Mouse (Mus musculus): ENCODE results near the gene Snapc5.
"Not testable (repeated sequence)": the region's sequence is repeated elsewhere in the genome, so short reads cannot be mapped to it uniquely, and the experiment has no call there.

Snapc5 gene

DNA sequence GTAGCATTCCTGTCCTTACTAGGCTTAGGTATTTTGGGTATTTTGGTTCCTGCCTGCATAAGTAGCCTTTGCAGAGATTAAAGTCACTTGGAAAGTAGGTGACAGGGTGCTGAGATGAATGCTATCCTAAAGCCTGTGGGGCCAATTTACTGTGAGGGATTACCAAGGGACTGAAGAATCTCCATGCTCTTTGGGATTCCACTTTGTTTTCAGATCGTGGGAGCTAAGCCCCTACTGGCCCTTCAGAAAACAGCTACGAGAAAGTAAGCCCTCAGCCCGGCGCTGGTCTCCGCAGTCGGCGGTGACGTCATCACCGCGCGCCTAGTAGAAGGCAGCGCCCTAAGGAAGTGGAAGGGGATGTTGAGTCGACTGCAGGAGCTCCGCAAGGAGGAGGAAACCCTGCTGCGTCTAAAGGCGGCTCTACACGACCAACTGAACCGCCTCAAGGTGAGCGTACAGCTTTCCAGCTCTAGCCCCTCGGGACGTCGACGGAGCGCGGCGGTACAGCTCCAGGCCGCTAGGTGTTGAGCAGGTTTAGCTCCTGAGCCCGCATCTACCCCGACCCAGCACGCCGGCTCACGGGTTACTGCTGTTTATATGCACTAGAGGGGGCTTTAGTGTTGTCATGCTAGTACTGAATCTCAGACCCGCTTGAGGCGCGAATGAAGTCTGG, at the start of gene Snapc5:
Gene Snapc5 (plus strand): TSS at position 301 of the 673 bp plus-strand sequence.
- peak; percentile 88 for DNase-seq (ENCODE audit: extremely low spot score, low read depth, low spot score)

GRCm38 (mm10) chr9:64131623-64132022, 47.5 kb upstream of the Snapc5 start:
- no peak for DNase-seq (ENCODE audit: extremely low spot score, low read depth, low spot score)

DNA sequence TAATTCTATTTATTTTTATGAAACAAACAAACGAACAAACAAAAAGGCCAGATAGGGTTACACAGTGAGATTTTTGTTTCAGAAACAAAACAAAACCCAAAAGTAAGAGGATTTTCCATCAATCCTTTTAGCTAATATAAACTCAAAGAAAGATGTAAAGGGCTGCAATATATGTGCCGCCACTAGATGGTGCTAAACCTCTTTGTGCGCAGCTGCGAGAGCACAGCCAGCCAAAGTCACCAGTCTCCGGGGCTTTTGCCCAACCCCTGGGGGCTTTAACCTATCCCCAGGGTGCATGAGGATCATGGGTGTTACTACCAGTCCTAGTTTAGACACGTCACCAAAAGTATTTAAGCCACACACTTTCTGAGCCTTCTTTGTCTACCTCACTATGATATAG, 40.2 kb upstream of the Snapc5 start:
- peak; percentile 10 for DNase-seq (ENCODE audit: extremely low spot score, low read depth, low spot score)

- DNase-seq (ENCODE audit: extremely low spot score, low read depth, low spot score), result no peak
Observed at GRCm38 (mm10) chr9:64139879-64140278, 39.2 kb upstream of the Snapc5 start.

- no peak for DNase-seq (ENCODE audit: extremely low spot score, low read depth, low spot score)
Observed at GRCm38 (mm10) chr9:64156641-64157040, 22.4 kb upstream of the Snapc5 start.

DNA sequence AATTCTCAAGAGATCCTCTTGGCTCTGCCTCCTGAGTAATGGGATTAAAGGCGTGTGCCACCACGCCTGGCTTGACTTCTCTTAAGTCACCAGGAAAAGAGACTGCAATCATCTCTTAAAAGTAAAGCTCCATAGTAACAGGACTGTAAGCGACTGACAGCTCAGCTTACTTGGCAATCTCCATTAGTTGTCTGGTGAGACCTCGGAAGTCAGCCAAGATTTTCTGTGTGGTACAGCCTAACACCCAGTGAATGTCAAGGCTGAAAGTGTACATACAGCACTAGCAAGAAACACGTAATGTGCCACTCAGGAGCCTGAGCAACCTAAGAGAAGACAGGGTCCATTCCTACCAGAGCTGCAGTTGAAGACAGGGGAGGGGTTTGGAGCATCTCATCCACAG, 18.6 kb upstream of the Snapc5 start:
- DNase-seq (ENCODE audit: extremely low spot score, low read depth, low spot score), result no peak

- not testable (repeated sequence) for DNase-seq (ENCODE audit: extremely low spot score, low read depth, low spot score)
Observed at GRCm38 (mm10) chr9:64169967-64170366, 9.1 kb upstream of the Snapc5 start.

DNA sequence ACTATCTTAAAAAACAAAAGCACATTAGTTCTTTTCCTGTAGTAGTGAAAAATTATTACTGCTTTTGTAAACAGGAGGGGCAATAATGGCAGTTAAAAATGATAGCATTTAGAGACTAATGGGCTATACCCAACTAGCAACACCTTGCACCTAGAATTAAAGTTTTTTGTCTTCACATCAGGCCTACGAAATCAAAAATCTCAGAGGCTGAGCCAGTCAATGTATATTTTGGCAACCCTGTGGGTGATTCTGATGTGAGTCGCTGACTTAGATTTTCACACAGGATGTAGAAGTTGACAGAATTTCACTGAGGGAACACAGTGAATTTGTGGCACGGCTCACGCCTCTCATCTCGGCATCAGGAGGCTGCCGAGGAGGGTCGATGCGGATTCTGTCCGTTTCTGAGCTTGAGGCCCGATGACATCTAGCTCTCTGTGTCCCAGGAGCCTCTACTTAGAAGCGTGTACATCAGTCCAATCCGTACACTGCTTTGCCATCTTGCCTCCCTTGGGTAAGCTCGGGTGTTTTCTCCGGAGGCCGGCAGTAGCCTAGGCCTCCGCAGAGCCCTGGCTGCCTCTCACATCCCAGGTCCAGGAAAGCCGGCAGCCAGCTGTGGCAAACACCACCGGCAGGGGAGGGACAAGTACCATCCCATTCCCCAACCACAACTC, 6.8 kb upstream of the Snapc5 start:
- DNase-seq (ENCODE audit: extremely low spot score, low read depth, low spot score), result no peak

DNA sequence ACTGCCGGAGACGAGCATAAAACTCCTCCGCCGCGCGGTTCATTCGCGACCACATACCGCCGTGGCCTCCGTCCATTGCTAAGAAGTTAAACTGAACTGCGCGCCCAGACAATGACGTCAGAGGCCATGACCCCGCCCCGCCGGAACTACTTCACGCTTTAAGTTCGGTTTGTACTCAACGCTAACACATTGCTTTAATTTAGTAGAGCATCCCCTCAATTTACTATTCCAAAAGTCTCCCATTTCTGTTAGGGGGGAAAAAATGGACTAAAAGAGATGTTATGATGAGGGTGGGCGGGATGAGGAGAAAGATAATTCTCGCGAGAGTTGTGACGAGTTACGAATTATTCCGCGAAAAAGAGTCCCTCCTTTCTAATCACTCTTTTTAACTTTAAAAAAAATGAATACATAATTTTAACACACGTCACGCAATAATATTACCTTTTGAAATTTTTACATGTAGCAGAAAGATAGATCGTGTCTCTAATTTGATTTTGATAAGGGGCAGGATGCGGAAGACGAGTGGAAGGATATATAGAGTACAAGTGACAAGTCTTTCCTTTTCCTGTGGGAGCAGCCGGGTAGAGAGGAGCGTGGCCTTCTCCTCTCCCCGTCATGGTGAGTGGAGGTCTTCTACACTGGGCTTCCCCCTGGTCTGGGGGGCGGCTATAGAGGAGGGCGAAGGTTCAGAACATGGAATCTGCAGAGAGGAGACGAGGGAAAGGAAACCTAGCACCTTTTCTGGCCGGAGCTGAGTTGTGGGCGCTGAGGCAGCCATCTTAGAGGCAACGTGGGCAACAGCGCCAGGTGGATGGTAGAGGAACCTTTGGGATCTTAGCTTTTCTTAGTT, 6.0 kb upstream of the Snapc5 start, which contains the start of the genes Zwilch and Rpl4:
Gene Zwilch (minus strand): TSS at position 289 of the 850 bp plus-strand sequence.
Gene Rpl4 (plus strand): TSS at position 560 of the 850 bp plus-strand sequence.
- DNase-seq (ENCODE audit: extremely low spot score, low read depth, low spot score), result peak; percentile 99

DNA sequence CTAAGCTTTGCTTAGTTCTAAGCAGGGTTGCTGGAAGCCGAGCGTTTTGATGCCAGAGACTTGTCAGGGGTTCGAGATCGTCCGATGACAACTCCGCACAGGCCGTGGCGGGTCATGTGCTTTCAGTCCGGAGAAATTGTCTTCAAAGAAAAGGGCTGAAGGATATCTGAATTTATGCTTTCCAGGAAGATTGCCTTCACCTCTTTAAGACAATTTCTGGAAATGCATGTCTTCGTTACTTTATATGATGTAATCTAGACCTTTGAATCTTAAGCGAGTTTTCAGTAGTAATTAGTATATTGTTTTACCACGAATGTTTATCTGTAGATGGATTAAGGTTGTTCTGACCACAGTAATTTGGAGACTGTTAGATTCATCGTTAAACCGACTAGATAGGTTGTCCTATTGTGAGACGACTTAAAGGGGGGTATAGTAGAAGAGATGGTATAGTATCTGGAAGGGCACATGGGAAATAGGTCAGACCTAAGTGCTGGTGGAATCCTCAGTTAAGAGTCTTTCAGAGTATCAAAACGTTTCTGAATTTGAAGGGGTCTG, 5.3 kb upstream of the Snapc5 start:
- DNase-seq (ENCODE audit: extremely low spot score, low read depth, low spot score), result no peak

DNA sequence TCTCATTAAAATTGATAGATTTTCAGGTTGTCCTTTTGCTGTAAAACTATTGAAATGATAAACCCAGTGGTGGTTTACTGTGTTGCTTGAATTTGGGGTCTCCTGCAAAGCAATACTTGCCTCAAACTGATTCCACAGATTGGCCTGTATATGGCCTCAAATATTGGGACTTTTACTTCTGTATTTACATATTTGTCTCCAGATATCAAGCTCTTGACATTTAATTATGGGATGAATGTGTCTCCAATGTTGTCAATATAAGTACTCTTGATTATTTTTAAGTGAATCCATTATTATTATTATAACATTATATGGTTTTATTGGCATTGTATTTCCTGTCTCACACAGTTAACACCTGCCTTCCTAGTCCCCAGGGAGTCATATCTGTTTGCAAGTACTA, 4.7 kb upstream of the Snapc5 start:
- DNase-seq (ENCODE audit: extremely low spot score, low read depth, low spot score), result no peak

DNA sequence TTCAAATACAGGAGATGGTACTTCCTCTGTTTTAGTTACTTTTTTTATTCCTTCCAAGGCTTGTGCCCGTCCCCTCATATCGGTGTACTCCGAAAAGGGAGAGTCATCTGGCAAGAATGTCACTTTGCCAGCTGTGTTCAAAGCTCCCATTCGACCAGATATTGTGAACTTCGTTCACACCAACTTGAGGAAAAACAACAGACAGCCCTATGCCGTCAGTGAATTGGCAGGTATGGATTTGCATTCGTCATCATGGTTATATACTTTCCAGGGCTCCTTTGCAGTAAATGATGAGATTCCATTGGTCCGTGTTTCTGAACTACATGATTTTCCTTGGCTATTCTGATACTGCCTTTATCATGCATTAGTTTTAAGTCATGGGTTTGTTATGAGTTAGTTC, 4.3 kb upstream of the Snapc5 start:
- DNase-seq (ENCODE audit: extremely low spot score, low read depth, low spot score), result no peak

DNA sequence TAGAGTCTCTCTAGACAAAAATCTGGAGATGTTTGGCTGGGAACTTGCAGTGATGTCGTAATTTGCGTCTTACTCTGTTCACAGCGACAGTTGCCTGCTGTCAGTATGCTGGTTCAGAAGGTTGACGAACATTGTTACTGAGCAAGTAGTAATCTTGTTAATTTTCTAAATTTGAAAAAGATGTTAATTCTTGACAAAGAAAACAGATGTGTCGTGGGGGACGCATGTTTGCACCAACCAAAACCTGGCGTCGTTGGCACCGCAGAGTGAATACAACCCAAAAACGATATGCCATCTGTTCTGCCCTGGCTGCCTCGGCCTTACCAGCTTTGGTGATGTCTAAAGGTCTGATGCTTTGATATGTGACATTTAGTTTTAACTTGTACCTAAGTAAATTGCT, 3.7 kb upstream of the Snapc5 start:
- DNase-seq (ENCODE audit: extremely low spot score, low read depth, low spot score), result no peak

- peak; percentile 10 for DNase-seq (ENCODE audit: extremely low spot score, low read depth, low spot score)
Observed at GRCm38 (mm10) chr9:64178610-64178973, 482 bp upstream of the Snapc5 start.

DNA sequence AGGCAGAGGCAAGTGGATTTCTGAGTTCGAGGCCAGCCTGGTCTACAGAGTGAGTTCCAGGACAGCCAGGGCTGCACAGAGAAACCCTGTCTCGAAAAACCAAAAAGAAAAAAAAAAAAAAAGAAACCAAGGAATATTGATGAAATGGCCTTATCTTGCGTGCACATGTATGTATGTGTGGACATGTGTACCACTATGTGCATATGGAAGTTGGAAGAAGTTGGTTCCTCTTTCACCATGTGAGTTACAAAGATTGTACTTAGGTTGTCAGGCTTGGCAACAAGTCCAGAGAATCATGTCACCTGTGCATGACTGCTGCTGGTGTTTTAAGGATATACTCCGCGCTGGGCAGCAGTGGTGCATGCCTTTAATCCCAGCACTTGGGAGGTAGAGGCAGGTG, 4.2 kb downstream of the Snapc5 start:
- not testable (repeated sequence) for DNase-seq (ENCODE audit: extremely low spot score, low read depth, low spot score)

- DNase-seq (ENCODE audit: extremely low spot score, low read depth, low spot score), result no peak
Observed at GRCm38 (mm10) chr9:64184166-64184840, 5.2 kb downstream of the Snapc5 start.

DNA sequence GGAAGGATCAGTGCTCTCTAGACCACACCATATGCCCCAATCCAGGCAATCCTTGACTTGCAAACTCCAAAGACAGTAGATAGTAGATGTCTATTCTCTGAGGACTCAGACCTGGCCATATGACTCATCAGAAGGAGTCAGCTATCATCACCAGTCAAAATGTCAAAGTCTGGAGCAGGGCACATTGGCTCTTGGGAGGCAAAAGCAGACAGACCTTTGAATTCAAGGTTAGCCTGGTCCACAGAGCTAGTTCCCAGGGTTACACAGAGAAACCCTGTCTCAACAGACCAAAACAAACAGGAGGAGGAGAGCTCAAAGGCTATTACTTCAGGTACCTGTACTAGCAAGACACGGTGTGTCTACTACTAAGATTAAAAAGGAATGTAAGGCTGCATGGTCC, 14.8 kb downstream of the Snapc5 start:
- DNase-seq (ENCODE audit: extremely low spot score, low read depth, low spot score), result no peak

DNA sequence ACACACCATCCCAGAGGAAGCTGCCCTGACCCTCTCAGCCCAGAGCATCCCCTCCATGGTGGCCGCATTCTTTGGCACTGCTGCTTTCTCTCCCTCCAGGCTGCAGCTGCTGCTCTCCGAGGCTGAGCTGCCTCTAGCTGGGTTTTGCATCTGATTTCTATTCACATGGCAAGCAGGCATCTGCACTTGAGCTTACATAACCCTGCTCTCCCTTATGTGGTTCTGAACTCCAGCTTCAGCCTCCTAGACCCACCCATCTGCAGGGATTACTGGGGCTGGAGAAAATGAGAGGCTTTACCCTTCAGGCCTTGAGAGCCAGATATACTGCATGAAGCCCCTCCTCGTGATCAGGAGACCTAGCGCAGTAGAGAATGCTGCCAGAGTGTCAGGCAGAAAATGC, 16.5 kb downstream of the Snapc5 start:
- DNase-seq (ENCODE audit: extremely low spot score, low read depth, low spot score), result no peak

GRCm38 (mm10) chr9:64197524-64197923, 18.4 kb downstream of the Snapc5 start:
- no peak for DNase-seq (ENCODE audit: extremely low spot score, low read depth, low spot score)

- DNase-seq (ENCODE audit: extremely low spot score, low read depth, low spot score), result no peak
Observed at GRCm38 (mm10) chr9:64198068-64198762, 19.1 kb downstream of the Snapc5 start.

All from hindlimb bud, embryonic 11.5 days (tissue).